Mouse (Mus musculus) retina, embryonic 14.5 days (tissue): ENCODE measurements around the gene Dexi.

Source experiments
- DNase-seq: peaks from one replicate; pipeline ENCODE4 v3.0.0-alpha.2; 2015; ENCODE audit warnings: low spot score

Dexi gene

GRCm38 (mm10) chr16:10540763-10541597, 1.9 kb downstream of the Dexi start:
- no peak for DNase-seq

- DNase-seq: no peak
Measured at GRCm38 (mm10) chr16:10536961-10537360, 5.9 kb downstream of the Dexi start.

GRCm38 (mm10) chr16:10536323-10536722, 6.5 kb downstream of the Dexi start:
- DNase-seq: no peak

- DNase-seq: no peak
Measured at GRCm38 (mm10) chr16:10534567-10534966, 8.3 kb downstream of the Dexi start.

- DNase-seq: no peak
Measured at GRCm38 (mm10) chr16:10533781-10534180, 9.1 kb downstream of the Dexi start.

GRCm38 (mm10) chr16:10530179-10530578, 12.7 kb downstream of the Dexi start:
- no peak for DNase-seq

- no peak for DNase-seq
Measured at GRCm38 (mm10) chr16:10528382-10528781, 14.5 kb downstream of the Dexi start.

- DNase-seq: no peak
Measured at GRCm38 (mm10) chr16:10527046-10527644, 15.7 kb downstream of the Dexi start.

- DNase-seq: no peak
Measured at GRCm38 (mm10) chr16:10525610-10525980, 17.3 kb downstream of the Dexi start.

- DNase-seq: no peak
Measured at GRCm38 (mm10) chr16:10524866-10525609, 17.8 kb downstream of the Dexi start.

GRCm38 (mm10) chr16:10523650-10524049, 19.2 kb downstream of the Dexi start:
- no peak for DNase-seq

- DNase-seq: peak; percentile 69
Measured at GRCm38 (mm10) chr16:10522811-10523210, 20.0 kb downstream of the Dexi start.

GRCm38 (mm10) chr16:10520908-10521614, 21.8 kb downstream of the Dexi start:
- peak; percentile 91 for DNase-seq

GRCm38 (mm10) chr16:10518030-10518429, 24.8 kb downstream of the Dexi start:
- DNase-seq: no peak

GRCm38 (mm10) chr16:10515953-10516572, 26.8 kb downstream of the Dexi start:
- DNase-seq: no peak

- no peak for DNase-seq
Measured at GRCm38 (mm10) chr16:10511134-10511520, 31.7 kb downstream of the Dexi start.

GRCm38 (mm10) chr16:10510477-10511133, 32.2 kb downstream of the Dexi start:
- no peak for DNase-seq

- no peak for DNase-seq
Measured at GRCm38 (mm10) chr16:10508691-10509090, 34.2 kb downstream of the Dexi start.

- DNase-seq: no peak
Measured at GRCm38 (mm10) chr16:10507445-10507844, 35.4 kb downstream of the Dexi start.

GRCm38 (mm10) chr16:10503058-10503457, 39.8 kb downstream of the Dexi start:
- DNase-seq: no peak

GRCm38 (mm10) chr16:10501865-10502264, 41.0 kb downstream of the Dexi start:
- peak; percentile 81 for DNase-seq
